Mouse (Mus musculus) E14TG2a.4 (cell line): ENCODE data around the gene Gli3.

Experiments
- CTCF ChIP-seq: conservative IDR thresholded peaks from 2 replicates; pipeline ENCODE4 v1.5.1; 2014; ENCODE audit warnings: low read length
- NANOG ChIP-seq: IDR thresholded peaks from 2 replicates; pipeline ENCODE4 v1.6.1; 2014; ENCODE audit warnings: borderline replicate concordance, low read length, mixed read lengths

DNA sequence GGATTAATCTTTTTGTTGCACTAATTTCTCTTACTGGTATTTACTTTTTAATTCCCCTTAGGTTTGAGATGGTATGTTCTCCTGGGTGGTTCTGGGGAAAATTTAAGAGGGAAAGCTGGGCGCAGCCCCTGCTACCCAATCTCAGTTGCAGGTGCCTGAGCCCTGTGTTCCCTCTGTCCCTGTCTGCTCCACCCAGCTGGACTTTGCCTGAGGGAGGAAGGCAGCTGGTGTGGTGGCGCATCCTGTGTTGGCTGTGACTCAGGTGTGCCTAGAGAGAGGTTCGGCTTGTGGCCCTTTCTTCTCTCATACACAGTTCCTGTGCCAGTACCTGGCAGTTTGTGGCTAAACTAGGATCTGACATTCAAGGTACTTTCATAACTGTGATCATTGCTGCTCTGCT, 74.6 kb downstream of the Gli3 start:
- TF ChIP-seq CTCF (no peak), NANOG (no peak)
